Mouse (Mus musculus) hindbrain, embryonic 14.5 days (tissue): ENCODE results near the gene Nfkb2. TPM values are rescaled to one million over a fixed set of nuclear protein-coding genes. Genes with fewer than 3 reads are reported as not detected.

Experiments
- ATAC-seq: fragments of 200-750 bp; cut with Nextera tagmentation; 2 replicates; pipeline ENCODE4 v1.8.0; 2017; ENCODE audit warnings: moderate number of reproducible peaks, mild to moderate bottlenecking, moderate TSS enrichment, moderate library complexity; ENCODE audit not compliant: low FRiP score
- DNase-seq: peaks from one replicate; pipeline ENCODE4 v3.0.0-alpha.2; 2015; ENCODE audit warnings: low spot score
- H3K27ac ChIP-seq: fragments of 300-500 bp; sonication (generic); 2 replicates; pipeline ENCODE4 v1.5.1; 2014; ENCODE audit warnings: mild to moderate bottlenecking, moderate library complexity
- H3K27me3 ChIP-seq: fragments of 300-500 bp; sonication (generic); 2 replicates; pipeline ENCODE4 v1.6.1; 2014; ENCODE audit warnings: mild to moderate bottlenecking, low read length, mixed read lengths; ENCODE audit not compliant: control insufficient read depth, insufficient read depth
- H3K36me3 ChIP-seq: fragments of 300-500 bp; sonication (generic); replicated peaks from 2 replicates; pipeline ENCODE4 v1.6.1; 2014; ENCODE audit not compliant: control insufficient read depth, insufficient read depth
- H3K4me1 ChIP-seq: fragments of 300-500 bp; sonication (generic); replicated peaks from 2 replicates; pipeline ENCODE4 v1.6.1; 2014; ENCODE audit warnings: antibody characterized with exemption, low read length, mixed read lengths; ENCODE audit not compliant: control insufficient read depth, insufficient read depth
- H3K4me2 ChIP-seq: fragments of 300-500 bp; sonication (generic); replicated peaks from 2 replicates; pipeline ENCODE4 v1.6.1; 2014; ENCODE audit warnings: mild to moderate bottlenecking, moderate library complexity
- H3K4me3 ChIP-seq: fragments of 300-500 bp; sonication (generic); replicated peaks from 2 replicates; pipeline ENCODE4 v1.5.1; 2014; ENCODE audit warnings: mild to moderate bottlenecking, low read length
- H3K9ac ChIP-seq: fragments of 300-500 bp; sonication (generic); 2 replicates; pipeline ENCODE4 v1.6.1; 2014
- H3K9me3 ChIP-seq: fragments of 300-500 bp; sonication (generic); 2 replicates; pipeline ENCODE4 v1.6.1; 2016; ENCODE audit warnings: low read length; ENCODE audit not compliant: control insufficient read depth
- WGBS: fragments of 180-500 bp; shearing (Covaris S2); extraction: QIAGEN DNeasy Blood & Tissue Kit; methylation state at CpG from one replicate; pipeline ENCODE4 v1.1.7; 2014; 5-methylcytosine and 5-hydroxymethylcytosine counted together
- polyA plus RNA-seq: library from polyadenylated mRNA; unstranded; fragments of >200 nt; fragmentation: Nextera tagmentation; extraction: Ambion mirVana; gene quantifications from 2 replicates; pipeline ENCODE4 v1.2.1, GENCODE M21; 2014

Gene Nfkb2
- 1.9 and 2.8 TPM in 2 replicates for polyA plus RNA-seq

GRCm38 (mm10) chr19:46304216-46304841 is at the start of gene Nfkb2:
Gene Nfkb2, plus strand, starts transcription at chr19:46304320.
- no peaks in the 10 kb centered on the region for H3K36me3 ChIP-seq
- peak within 1 kb of the TSS; percentile 29; the same call in 1 of the 2 replicates for H3K9ac ChIP-seq
- H3K9me3 ChIP-seq = no peaks in the 10 kb centered on the region
- H3K27ac ChIP-seq = no peak within 1 kb of the TSS
- peaks cover 45% of the 10 kb centered on the region for H3K27me3 ChIP-seq
- H3K4me1 ChIP-seq = peaks cover 10% of the 10 kb centered on the region; the same call in 1 of the 2 replicates
- H3K4me3 ChIP-seq = peak within 1 kb of the TSS; percentile 36
- peak; percentile 78 for ATAC-seq
- H3K4me2 ChIP-seq = peak within 1 kb of the TSS; percentile 78
- DNase-seq = peak; percentile 87
- under 1% methylated on average over 39 of the region's 39 CpGs for WGBS

GRCm38 (mm10) chr19:46264762-46265161 is 39.4 kb upstream of the Nfkb2 start:
- no peak overlapping the region for H3K9ac ChIP-seq
- H3K36me3 ChIP-seq = peaks cover 97% of the 10 kb centered on the region
- DNase-seq (no peak), ATAC-seq (no peak)
- H3K4me2 ChIP-seq = no peak overlapping the region
- WGBS = 92% methylated on average over 7 of the region's 7 CpGs
- no peaks in the 10 kb centered on the region for H3K27me3 ChIP-seq
- no peaks in the 10 kb centered on the region for H3K9me3 ChIP-seq
- H3K4me1 ChIP-seq = no peaks in the 10 kb centered on the region
- no peak overlapping the region for H3K4me3 ChIP-seq
- H3K27ac ChIP-seq = no peak overlapping the region

GRCm38 (mm10) chr19:46275307-46275706 is 28.8 kb upstream of the Nfkb2 start:
- no peak for ATAC-seq
- Histone ChIP-seq H3K27ac (no peak overlapping the region), H3K4me3 (no peak overlapping the region), H3K4me2 (no peak overlapping the region), H3K9ac (no peak overlapping the region), H3K36me3 (peaks cover 81% of the 10 kb centered on the region), H3K27me3 (no peaks in the 10 kb centered on the region), H3K4me1 (no peaks in the 10 kb centered on the region), H3K9me3 (no peaks in the 10 kb centered on the region)
- DNase-seq = no peak

- Histone ChIP-seq H3K9me3 (no peaks in the 10 kb centered on the region), H3K4me2 (no peak overlapping the region), H3K36me3 (peaks cover 94% of the 10 kb centered on the region), H3K4me1 (no peaks in the 10 kb centered on the region), H3K27me3 (no peaks in the 10 kb centered on the region), H3K9ac (no peak overlapping the region), H3K4me3 (no peak overlapping the region), H3K27ac (no peak overlapping the region)
- ATAC-seq = no peak
- WGBS = 96% methylated on average over 11 of the region's 11 CpGs
- DNase-seq = no peak
Measured at GRCm38 (mm10) chr19:46282081-46282849, 21.9 kb upstream of the Nfkb2 start.

- no peak overlapping the region for H3K4me3 ChIP-seq
- 93% methylated on average over 4 of the region's 4 CpGs for WGBS
- no peak overlapping the region for H3K27ac ChIP-seq
- H3K4me1 ChIP-seq = no peaks in the 10 kb centered on the region
- no peaks in the 10 kb centered on the region for H3K27me3 ChIP-seq
- H3K36me3 ChIP-seq = peaks cover 82% of the 10 kb centered on the region
- no peak overlapping the region for H3K4me2 ChIP-seq
- DNase-seq (no peak), ATAC-seq (no peak)
- no peak overlapping the region for H3K9ac ChIP-seq
- H3K9me3 ChIP-seq = no peaks in the 10 kb centered on the region
Measured at GRCm38 (mm10) chr19:46284686-46285085, 19.4 kb upstream of the Nfkb2 start.

- H3K36me3 ChIP-seq = peaks cover 72% of the 10 kb centered on the region
- ATAC-seq (no peak), DNase-seq (no peak)
- 84% methylated on average over 7 of the region's 7 CpGs for WGBS
- no peak overlapping the region for H3K9ac ChIP-seq
- no peaks in the 10 kb centered on the region for H3K4me1 ChIP-seq
- no peak overlapping the region for H3K27ac ChIP-seq
- H3K27me3 ChIP-seq = no peaks in the 10 kb centered on the region
- no peaks in the 10 kb centered on the region for H3K9me3 ChIP-seq
- H3K4me2 ChIP-seq = no peak overlapping the region
- H3K4me3 ChIP-seq = no peak overlapping the region
Measured at GRCm38 (mm10) chr19:46285631-46286030, 18.5 kb upstream of the Nfkb2 start.

- H3K4me2 ChIP-seq = no peak overlapping the region
- H3K27me3 ChIP-seq = no peaks in the 10 kb centered on the region
- DNase-seq (no peak), ATAC-seq (no peak)
- H3K4me3 ChIP-seq = no peak overlapping the region
- no peaks in the 10 kb centered on the region for H3K9me3 ChIP-seq
- H3K4me1 ChIP-seq = no peaks in the 10 kb centered on the region
- 90% methylated on average over 6 of the region's 6 CpGs for WGBS
- peaks cover 68% of the 10 kb centered on the region for H3K36me3 ChIP-seq
- H3K9ac ChIP-seq = no peak overlapping the region
- no peak overlapping the region for H3K27ac ChIP-seq
Measured at GRCm38 (mm10) chr19:46286047-46286446, 18.1 kb upstream of the Nfkb2 start.

DNA sequence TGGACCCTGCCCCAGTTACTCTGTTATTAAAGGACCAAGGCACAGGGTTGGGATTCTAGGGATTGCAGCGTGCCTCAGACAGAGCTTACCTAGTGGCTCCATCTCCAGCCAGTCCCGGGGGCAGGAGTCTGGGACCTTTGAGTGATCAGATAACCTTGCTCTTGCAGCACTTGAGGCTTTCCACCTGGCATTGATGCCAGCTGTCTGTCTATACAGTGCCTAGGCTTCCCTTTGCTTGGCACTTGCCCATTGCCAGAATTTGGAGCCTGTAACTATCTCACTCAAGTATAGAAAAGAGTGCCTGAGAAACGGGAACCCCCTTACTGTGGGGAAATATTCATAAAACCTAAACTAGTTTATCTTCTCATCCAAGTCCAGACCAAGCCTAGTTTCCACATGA is 17.2 kb upstream of the Nfkb2 start:
- Histone ChIP-seq H3K4me1 (no peaks in the 10 kb centered on the region), H3K27ac (no peak overlapping the region), H3K27me3 (no peaks in the 10 kb centered on the region), H3K4me3 (no peak overlapping the region), H3K36me3 (peaks cover 59% of the 10 kb centered on the region), H3K9me3 (no peaks in the 10 kb centered on the region), H3K4me2 (no peak overlapping the region), H3K9ac (no peak overlapping the region)
- no peak for DNase-seq
- 94% methylated on average over 3 of the region's 3 CpGs for WGBS
- no peak for ATAC-seq

GRCm38 (mm10) chr19:46287566-46287965 is 16.6 kb upstream of the Nfkb2 start:
- Histone ChIP-seq H3K36me3 (peaks cover 53% of the 10 kb centered on the region), H3K9me3 (no peaks in the 10 kb centered on the region), H3K27me3 (no peaks in the 10 kb centered on the region), H3K9ac (no peak overlapping the region), H3K4me1 (no peaks in the 10 kb centered on the region), H3K27ac (no peak overlapping the region), H3K4me3 (no peak overlapping the region), H3K4me2 (no peak overlapping the region)
- WGBS = 87% methylated on average over 3 of the region's 3 CpGs
- ATAC-seq = no peak
- no peak for DNase-seq
